Mouse (Mus musculus) kidney, embryonic 15.5 days (tissue): Measurements from ENCODE around the gene Rplp0. TPM values are rescaled to one million over a fixed set of nuclear protein-coding genes. Genes with fewer than 3 reads are reported as not detected.

ENCODE experiments used
- ATAC-seq: fragments of 200-750 bp; cut with Nextera tagmentation; replicated peaks from 2 replicates; pipeline ENCODE4 v1.8.0; 2017; ENCODE audit warnings: moderate TSS enrichment; ENCODE audit not compliant: low FRiP score
- H3K27ac ChIP-seq: fragments of 300-500 bp; sonication (generic); 2 replicates; pipeline ENCODE4 v1.5.1; 2015; ENCODE audit warnings: mild to moderate bottlenecking, inconsistent platforms
- H3K27me3 ChIP-seq: fragments of 300-500 bp; sonication (generic); 2 replicates; pipeline ENCODE4 v1.6.1; 2015; ENCODE audit warnings: inconsistent platforms
- H3K36me3 ChIP-seq: fragments of 300-500 bp; sonication (generic); 2 replicates; pipeline ENCODE4 v1.6.1; 2015; ENCODE audit warnings: inconsistent platforms
- H3K4me1 ChIP-seq: fragments of 300-500 bp; sonication (generic); 2 replicates; pipeline ENCODE4 v1.6.1; 2015; ENCODE audit warnings: inconsistent platforms
- H3K4me2 ChIP-seq: fragments of 300-500 bp; sonication (generic); 2 replicates; pipeline ENCODE4 v1.6.1; 2015; ENCODE audit warnings: moderate library complexity, mild to moderate bottlenecking, inconsistent platforms
- H3K4me3 ChIP-seq: fragments of 300-500 bp; sonication (generic); replicated peaks from 2 replicates; pipeline ENCODE4 v1.5.1; 2015; ENCODE audit warnings: mild to moderate bottlenecking, inconsistent platforms
- H3K9ac ChIP-seq: fragments of 300-500 bp; sonication (generic); 2 replicates; pipeline ENCODE4 v1.6.1; 2015; ENCODE audit warnings: mild to moderate bottlenecking, inconsistent platforms
- H3K9me3 ChIP-seq: fragments of 300-500 bp; sonication (generic); replicated peaks from 2 replicates; pipeline ENCODE4 v1.6.1; 2016; ENCODE audit warnings: inconsistent platforms
- WGBS: fragments of 180-500 bp; shearing (Covaris S2); methylation state at CpG from one replicate; pipeline ENCODE4 v1.1.7; 2015; ENCODE audit warnings: mixed read lengths; 5-methylcytosine and 5-hydroxymethylcytosine counted together
- polyA plus RNA-seq: library from polyadenylated mRNA; unstranded; fragments of >200 nt; fragmentation: Nextera tagmentation; extraction: Ambion mirVana; gene quantifications from 2 replicates; pipeline ENCODE4 v1.2.1, GENCODE M21; 2015

The Rplp0 gene
- polyA plus RNA-seq, 1 experiment from 2014 or later = 1,539 TPM

DNA sequence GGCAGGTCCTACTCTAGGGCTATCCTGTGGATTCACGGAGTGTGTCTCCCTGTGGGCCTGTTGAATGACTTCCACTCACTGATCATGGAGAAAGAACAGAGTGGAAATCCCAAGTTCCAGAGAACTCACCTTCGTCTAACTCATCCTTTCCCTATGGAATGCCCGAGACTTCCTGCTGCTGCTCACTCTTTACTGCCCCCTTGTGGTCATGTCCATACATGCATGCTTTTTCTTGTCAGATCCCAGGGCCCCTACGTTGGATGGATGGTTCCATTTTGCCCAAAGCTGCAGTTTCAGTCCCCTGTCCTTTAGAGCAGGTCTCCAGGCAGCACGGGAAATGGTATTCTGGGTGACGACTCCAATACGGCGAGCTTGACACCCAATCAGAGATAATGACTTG lies 3.0 kb upstream of the Rplp0 start:
- H3K36me3 ChIP-seq = peaks cover 43% of the 10 kb centered on the region
- WGBS = 8% methylated on average over 8 of the region's 8 CpGs
- H3K4me3 ChIP-seq = no peak overlapping the region
- H3K4me1 ChIP-seq = peaks cover 21% of the 10 kb centered on the region
- H3K4me2 ChIP-seq = no peak overlapping the region
- no peak for ATAC-seq
- 0 out of 2 replicates have a peak overlapping the region, but pooled peaks have one; percentile 29 for H3K27ac ChIP-seq
- no peaks in the 10 kb centered on the region for H3K27me3 ChIP-seq
- no peak overlapping the region for H3K9ac ChIP-seq
- no peaks in the 10 kb centered on the region for H3K9me3 ChIP-seq

DNA sequence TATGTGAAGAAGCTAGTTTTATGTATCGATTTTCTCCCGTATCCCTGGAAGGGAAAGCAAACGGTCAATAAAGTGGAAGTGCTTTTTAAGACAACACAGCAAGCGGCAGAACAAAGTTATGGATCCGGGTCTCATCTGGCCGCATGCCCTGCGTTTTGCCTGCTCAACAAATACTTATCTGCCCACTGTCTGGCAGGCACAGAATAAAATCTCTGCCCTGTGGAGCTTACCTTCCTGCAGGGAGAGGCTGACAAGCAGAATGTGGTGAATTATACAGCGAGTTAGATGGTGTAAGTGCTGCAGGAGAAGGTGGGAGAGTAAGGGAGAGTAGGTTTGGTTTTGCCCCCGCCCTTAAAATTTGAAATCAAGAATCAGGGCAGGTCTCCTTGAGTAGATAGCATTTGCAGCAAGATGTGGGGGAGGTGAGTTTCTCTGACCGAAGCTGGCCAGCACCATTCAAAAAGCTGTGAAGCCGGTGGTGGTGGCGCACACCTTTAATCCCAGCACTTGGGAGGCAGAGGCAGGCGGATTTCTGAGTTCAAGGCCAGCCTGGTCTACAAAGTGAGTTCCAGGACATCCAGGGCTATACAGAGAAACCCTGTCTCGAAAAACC lies 979 bp upstream of the Rplp0 start:
- 89% methylated on average over 14 of the region's 14 CpGs for WGBS
- Histone ChIP-seq H3K4me2 (no peak overlapping the region), H3K27ac (no peak overlapping the region), H3K27me3 (no peaks in the 10 kb centered on the region), H3K9ac (no peak overlapping the region), H3K36me3 (peaks cover 43% of the 10 kb centered on the region), H3K4me1 (peaks cover 39% of the 10 kb centered on the region), H3K4me3 (no peak overlapping the region), H3K9me3 (no peaks in the 10 kb centered on the region)
- ATAC-seq = no peak

DNA sequence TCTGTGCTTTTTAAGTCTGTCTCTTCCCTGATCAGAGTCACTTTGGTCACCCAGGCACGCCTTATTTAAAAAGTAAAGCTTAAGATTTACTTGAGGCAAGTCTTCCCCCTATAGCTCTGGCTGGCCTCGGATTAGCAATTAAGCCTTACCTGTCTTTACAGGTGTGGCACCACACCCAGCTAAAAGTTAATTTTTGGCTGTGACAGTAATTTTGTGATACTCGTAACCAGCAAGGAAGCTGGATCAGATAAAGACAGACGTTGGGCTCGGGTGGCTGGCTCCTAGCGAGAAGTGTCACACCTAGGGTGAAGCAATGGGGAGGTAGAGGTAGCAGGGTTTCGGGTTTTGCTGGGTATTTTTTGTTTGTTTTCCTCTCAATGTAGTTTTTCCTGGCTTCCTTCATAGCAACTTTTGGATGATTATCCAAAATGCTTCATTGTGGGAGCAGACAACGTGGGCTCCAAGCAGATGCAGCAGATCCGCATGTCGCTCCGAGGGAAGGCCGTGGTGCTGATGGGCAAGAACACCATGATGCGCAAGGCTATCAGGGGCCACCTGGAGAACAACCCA lies 1.2 kb downstream of the Rplp0 start:
- no peak for ATAC-seq
- H3K36me3 ChIP-seq = peaks cover 40% of the 10 kb centered on the region
- H3K27ac ChIP-seq = 0 out of 2 replicates have a peak overlapping the region, but pooled peaks have one; percentile 89
- peak overlapping the region; percentile 90 for H3K4me3 ChIP-seq
- WGBS = 34% methylated on average over 13 of the region's 13 CpGs
- peaks cover 51% of the 10 kb centered on the region for H3K4me1 ChIP-seq
- H3K9ac ChIP-seq = peak overlapping the region; percentile 99
- no peaks in the 10 kb centered on the region for H3K27me3 ChIP-seq
- no peaks in the 10 kb centered on the region for H3K9me3 ChIP-seq
- H3K4me2 ChIP-seq = peak overlapping the region; percentile 75

DNA sequence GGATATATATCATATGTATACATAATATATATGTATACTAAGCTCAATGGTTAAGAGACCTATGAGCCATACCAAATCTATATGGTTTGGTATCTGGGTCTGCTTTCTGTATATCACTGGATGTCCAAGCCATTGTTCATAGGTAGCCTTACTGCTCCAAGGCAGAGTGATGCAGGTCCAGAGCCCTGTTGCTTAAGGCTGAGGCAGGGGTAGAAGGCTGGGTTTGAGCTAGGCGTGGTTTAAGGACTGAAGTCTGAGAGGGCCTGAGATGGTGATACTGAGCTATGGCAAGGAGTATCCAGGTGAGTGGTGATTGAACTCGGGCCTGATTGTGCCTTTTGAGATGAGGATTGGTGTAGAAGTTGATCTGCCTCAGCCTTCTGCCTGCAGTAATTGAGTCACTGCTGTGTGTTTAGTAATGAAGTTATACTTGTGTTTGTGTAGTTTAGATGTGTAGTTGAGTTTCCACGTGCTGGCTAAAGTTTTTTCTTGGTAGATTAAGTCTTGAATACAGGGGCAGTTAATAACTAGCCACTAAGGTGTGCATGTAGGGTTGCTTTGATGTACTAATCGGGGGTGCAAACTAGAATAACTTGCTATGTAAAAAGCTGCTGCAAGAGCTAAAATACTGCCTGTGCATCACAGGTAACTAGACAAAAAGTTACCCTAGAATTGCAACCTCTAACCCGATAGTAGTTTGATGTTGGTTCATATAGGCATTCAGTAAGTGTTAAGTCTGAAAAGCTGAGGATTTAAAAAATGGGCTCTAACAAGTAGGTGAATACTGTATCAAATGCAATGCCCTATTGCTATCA lies 4.7 kb downstream of the Rplp0 start:
- 48% methylated on average over 5 of the region's 5 CpGs for whole genome bisulfite sequencing
- Histone ChIP-seq H3K9me3 (no peaks in the 10 kb centered on the region), H3K4me2 (peak overlapping the region; percentile 73), H3K9ac (no peak overlapping the region), H3K4me3 (peak overlapping the region; percentile 99; the same call in 1 of the 2 replicates), H3K4me1 (peaks cover 72% of the 10 kb centered on the region), H3K27me3 (no peaks in the 10 kb centered on the region), H3K27ac (no peak overlapping the region; the same call in 1 of the 2 replicates), H3K36me3 (peaks cover 45% of the 10 kb centered on the region)
- no peak for ATAC-seq

DNA sequence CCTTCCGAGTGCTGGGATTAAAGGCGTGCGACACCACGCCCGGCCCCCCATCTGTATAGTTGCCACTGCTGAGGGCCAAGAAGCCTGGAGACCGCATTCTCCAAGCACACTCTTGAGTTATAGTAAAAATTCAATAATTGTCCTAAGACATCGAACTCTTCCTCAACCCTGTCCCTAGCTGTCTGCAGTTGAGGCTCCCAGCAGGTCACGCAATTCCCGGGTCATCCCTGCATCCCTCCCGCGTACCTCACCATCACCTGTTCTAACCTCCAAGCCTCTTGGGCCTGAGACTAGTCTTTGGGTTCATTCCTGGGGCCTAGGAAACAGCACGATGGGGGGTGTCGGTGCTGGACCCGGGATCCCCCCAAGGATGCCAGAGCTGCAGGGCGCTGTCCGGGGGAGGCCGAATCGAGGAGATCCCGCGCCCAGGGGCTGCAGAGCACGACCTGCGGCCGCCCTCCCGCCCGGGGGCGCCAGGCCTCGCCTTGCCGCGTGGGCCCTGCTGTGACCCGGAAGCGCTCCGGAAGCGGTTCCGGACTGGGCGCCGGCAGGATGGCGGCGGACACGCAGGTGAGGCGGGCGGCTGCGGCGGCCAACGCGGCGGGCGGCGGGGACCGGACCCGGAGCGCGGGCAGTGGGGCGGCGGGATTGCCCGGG lies 5.6 kb downstream of the Rplp0 start, which contains the start of gene Gcn1l1:
Gene Gcn1l1 (plus strand): TSS at position 518 of the 657 bp plus-strand sequence.
- Histone ChIP-seq H3K4me1 (peaks cover 81% of the 10 kb centered on the region), H3K4me2 (peak within 1 kb of the TSS; percentile 73), H3K9ac (peak within 1 kb of the TSS; percentile 95), H3K4me3 (peak within 1 kb of the TSS; percentile 99), H3K27ac (peak within 1 kb of the TSS; percentile 83), H3K27me3 (no peaks in the 10 kb centered on the region), H3K36me3 (peaks cover 45% of the 10 kb centered on the region), H3K9me3 (no peaks in the 10 kb centered on the region)
- peak; percentile 84 for ATAC-seq
- 2% methylated on average over 39 of the region's 55 CpGs for WGBS

DNA sequence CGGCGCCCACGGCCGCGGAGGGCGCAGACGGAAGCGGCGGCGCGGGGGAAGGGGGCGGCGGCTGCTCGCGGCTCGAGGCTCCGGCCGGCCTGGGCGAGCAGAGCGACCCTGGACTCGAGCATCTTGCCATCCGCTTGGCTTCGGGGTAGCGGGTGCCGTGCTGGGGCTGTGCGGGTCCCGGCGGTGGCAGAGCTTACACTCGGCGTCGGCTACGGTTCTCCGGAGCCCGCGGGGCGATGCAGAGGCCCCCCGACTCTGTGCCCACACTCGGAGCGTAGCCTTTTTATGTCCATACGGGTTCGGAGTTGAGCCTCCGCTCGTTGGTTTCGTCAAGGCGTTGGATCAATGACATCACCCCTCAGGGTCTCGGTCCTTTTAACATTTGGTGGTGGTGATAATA lies 6.1 kb downstream of the Rplp0 start:
- Histone ChIP-seq H3K4me2 (peak overlapping the region; percentile 73), H3K4me1 (peaks cover 77% of the 10 kb centered on the region), H3K27ac (peak overlapping the region; percentile 83), H3K9me3 (no peaks in the 10 kb centered on the region), H3K4me3 (peak overlapping the region; percentile 99), H3K27me3 (no peaks in the 10 kb centered on the region), H3K9ac (peak overlapping the region; percentile 95), H3K36me3 (peaks cover 43% of the 10 kb centered on the region)
- 0% methylated on average over 40 of the region's 46 CpGs for WGBS
- peak; percentile 27 for ATAC-seq

DNA sequence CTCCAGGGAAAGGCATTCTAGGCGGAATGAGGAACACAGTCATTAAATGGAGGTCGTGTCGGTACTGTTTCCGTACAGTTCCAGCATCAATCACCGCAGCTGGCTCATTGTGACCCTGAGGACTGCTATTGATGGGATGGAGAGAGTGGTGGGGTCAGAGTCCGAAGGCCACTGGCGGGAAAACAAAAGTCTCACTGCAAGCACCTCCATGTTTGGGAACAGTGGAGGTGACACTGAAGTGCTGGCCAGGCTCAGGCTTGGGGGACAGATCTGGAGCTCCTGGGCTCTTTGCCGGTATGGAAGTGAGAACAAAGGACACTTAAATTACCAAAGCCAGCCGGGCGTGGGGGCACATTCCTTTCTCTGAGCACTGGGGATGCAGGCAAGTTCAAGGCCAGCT lies 9.4 kb downstream of the Rplp0 start:
- H3K36me3 ChIP-seq = peaks cover 35% of the 10 kb centered on the region
- peak overlapping the region; percentile 87 for H3K27ac ChIP-seq
- no peak overlapping the region for H3K9ac ChIP-seq
- H3K4me3 ChIP-seq = 0 out of 2 replicates have a peak overlapping the region, but pooled peaks have one; percentile 2
- peak overlapping the region; percentile 40 for H3K4me2 ChIP-seq
- no peaks in the 10 kb centered on the region for H3K27me3 ChIP-seq
- peaks cover 77% of the 10 kb centered on the region for H3K4me1 ChIP-seq
- H3K9me3 ChIP-seq = no peaks in the 10 kb centered on the region
- no peak for ATAC-seq
- WGBS = 21% methylated on average over 10 of the region's 10 CpGs

DNA sequence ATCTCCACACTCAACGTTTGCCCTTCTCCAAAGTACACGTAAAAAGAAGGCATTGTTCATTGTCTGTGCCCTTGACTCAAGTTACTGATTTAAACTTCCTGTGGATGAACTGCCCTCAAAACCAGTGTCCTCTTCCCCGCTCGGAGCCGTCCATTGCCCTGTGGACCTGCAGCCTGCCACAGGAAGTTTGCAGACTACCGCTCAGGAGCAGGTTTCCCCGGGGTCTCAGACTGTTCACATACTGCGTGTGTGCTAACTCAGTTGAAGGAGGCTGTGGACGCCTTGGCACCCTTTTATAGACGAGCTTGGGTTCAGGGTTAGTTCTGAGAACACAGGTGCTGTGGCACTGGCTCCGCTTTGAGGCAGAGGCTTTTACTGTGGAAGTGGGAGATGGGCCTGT lies 10.0 kb downstream of the Rplp0 start:
- WGBS = 56% methylated on average over 11 of the region's 11 CpGs
- Histone ChIP-seq H3K9me3 (no peaks in the 10 kb centered on the region), H3K4me2 (peak overlapping the region; percentile 32; the same call in 1 of the 2 replicates), H3K27me3 (no peaks in the 10 kb centered on the region), H3K27ac (peak overlapping the region; percentile 87), H3K4me1 (peaks cover 80% of the 10 kb centered on the region), H3K9ac (no peak overlapping the region), H3K36me3 (peaks cover 34% of the 10 kb centered on the region), H3K4me3 (no peak overlapping the region)
- ATAC-seq = no peak

DNA sequence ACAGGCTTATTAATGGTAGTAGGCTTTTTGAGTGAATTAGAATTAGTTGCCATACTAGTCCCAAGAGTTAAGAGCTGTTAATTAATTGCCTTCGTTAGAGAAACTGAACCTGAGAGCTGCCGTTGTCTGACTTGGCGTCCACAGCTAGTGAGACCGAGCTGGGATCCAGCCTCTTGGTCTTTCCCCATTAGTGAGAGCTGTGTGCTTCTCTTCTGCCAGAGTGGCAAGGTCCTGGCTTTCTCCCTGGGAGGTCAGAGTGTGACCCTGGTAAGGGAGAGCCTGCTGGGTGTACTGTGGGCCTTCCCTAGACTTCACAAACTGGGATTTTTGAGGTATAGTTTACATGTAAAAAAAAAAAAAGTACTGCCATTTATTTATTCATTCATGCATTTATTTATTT lies 10.5 kb downstream of the Rplp0 start:
- WGBS = 82% methylated on average over 4 of the region's 4 CpGs
- Histone ChIP-seq H3K4me2 (no peak overlapping the region), H3K9ac (no peak overlapping the region), H3K27ac (peak overlapping the region; percentile 87), H3K4me3 (no peak overlapping the region), H3K9me3 (no peaks in the 10 kb centered on the region), H3K36me3 (peaks cover 38% of the 10 kb centered on the region), H3K27me3 (no peaks in the 10 kb centered on the region), H3K4me1 (peaks cover 81% of the 10 kb centered on the region)
- ATAC-seq = no peak

DNA sequence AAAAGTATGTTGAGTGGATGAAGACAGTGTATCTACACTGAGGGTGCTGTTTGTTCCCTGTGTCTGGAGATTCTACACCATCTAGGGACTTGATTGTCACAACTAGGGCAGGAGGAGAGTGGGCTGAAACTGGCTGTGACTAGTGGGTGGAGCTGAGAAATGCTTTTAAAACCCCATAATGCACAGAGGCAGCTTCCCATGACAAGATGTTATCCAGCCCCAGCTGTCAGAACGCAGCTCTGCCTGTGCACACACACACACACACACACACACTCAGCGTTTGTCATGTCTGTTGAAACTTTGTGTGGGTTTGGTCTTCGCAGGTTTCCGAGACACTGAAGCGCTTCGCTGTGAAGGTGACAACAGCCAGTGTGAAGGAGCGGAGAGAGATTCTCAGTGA lies 11.8 kb downstream of the Rplp0 start:
- no peak overlapping the region for H3K4me3 ChIP-seq
- H3K27me3 ChIP-seq = no peaks in the 10 kb centered on the region
- H3K36me3 ChIP-seq = peaks cover 51% of the 10 kb centered on the region
- no peak overlapping the region for H3K27ac ChIP-seq
- no peak for ATAC-seq
- H3K4me2 ChIP-seq = no peak overlapping the region
- 96% methylated on average over 7 of the region's 7 CpGs for WGBS
- H3K9ac ChIP-seq = no peak overlapping the region
- peaks cover 76% of the 10 kb centered on the region for H3K4me1 ChIP-seq
- no peaks in the 10 kb centered on the region for H3K9me3 ChIP-seq

DNA sequence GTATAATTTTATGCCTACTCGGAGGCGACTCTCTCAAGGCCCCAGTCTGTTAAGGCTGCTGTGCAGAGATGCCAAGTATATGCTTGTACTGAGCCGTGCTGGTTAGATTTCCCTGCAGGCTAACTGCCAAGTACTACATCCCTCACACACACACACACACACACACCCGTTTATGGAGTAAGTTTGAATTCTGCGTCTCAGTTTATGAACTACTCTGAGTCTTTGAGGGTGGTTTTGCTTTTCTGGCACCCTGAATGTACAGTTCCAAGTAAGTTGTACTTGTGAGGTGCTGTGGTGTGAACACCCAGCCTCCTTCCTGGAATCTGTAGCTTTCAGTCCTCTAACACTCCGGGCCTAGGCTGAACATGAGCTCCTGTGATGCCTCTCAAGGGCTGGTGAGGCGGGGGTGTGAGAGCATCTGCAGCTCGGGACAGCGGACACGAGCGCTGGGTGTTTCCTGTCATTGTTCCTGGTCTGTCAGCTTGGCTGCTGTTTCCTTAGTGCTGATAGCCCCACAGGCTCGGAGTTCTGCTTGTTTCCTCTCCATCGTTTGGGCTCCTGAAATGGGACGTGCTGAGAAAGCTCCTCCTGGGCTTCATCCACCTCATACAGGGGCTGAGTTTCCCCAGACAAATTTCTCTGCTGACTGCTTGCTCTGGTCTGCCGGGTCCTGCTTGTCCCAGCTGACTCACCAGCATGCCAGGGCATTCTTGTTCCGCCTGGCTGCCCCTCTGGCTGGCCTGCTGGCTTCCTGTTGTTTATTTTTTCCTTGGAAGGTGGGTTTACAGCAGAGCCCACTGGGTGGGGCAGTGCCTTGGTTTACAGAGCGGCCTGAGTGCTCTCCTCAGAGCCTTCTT lies 13.6 kb downstream of the Rplp0 start:
- peaks cover 60% of the 10 kb centered on the region for H3K4me1 ChIP-seq
- H3K27me3 ChIP-seq = no peaks in the 10 kb centered on the region
- 25% methylated on average over 17 of the region's 17 CpGs for WGBS
- H3K4me3 ChIP-seq = peak overlapping the region; percentile 1; the same call in 1 of the 2 replicates
- H3K27ac ChIP-seq = peak overlapping the region; percentile 89
- ATAC-seq = peak; percentile 85
- H3K9me3 ChIP-seq = no peaks in the 10 kb centered on the region
- H3K4me2 ChIP-seq = peak overlapping the region; percentile 35
- peaks cover 63% of the 10 kb centered on the region for H3K36me3 ChIP-seq
- peak overlapping the region; percentile 5; the same call in 1 of the 2 replicates for H3K9ac ChIP-seq
